Mouse (Mus musculus) hindbrain, embryonic 10.5 days (tissue): ENCODE results near the gene Hypk. TPM values are rescaled to one million over a fixed set of nuclear protein-coding genes. Genes with fewer than 3 reads are reported as not detected.

Experiments used
- DNase-seq: peaks from one replicate; pipeline ENCODE4 v3.0.0-alpha.2; 2017; ENCODE audit warnings: low spot score
- H3K27ac ChIP-seq: fragments of 300-500 bp; sonication (generic); 2 replicates; pipeline ENCODE4 v1.5.1; 2016; ENCODE audit warnings: mild to moderate bottlenecking, moderate library complexity
- H3K27me3 ChIP-seq: fragments of 300-500 bp; sonication (generic); 2 replicates; pipeline ENCODE4 v1.6.1; 2016; ENCODE audit warnings: mild to moderate bottlenecking; ENCODE audit not compliant: poor library complexity, insufficient read depth, severe bottlenecking
- H3K36me3 ChIP-seq: fragments of 300-500 bp; sonication (generic); 2 replicates; pipeline ENCODE4 v1.6.1; 2016; ENCODE audit warnings: mild to moderate bottlenecking, moderate library complexity
- H3K4me1 ChIP-seq: fragments of 300-500 bp; sonication (generic); replicated peaks from 2 replicates; pipeline ENCODE4 v1.6.1; 2016; ENCODE audit warnings: mild to moderate bottlenecking
- H3K4me3 ChIP-seq: fragments of 300-500 bp; sonication (generic); 2 replicates; pipeline ENCODE4 v1.5.1; 2016; ENCODE audit warnings: mild to moderate bottlenecking, moderate library complexity
- H3K9me3 ChIP-seq: fragments of 300-500 bp; sonication (generic); 2 replicates; pipeline ENCODE4 v1.6.1; 2016; ENCODE audit warnings: mild to moderate bottlenecking, moderate library complexity
- WGBS: fragments of 180-500 bp; shearing (Covaris S2); methylation state at CpG from one replicate; pipeline ENCODE4 v1.1.7; 2016; 5-methylcytosine and 5-hydroxymethylcytosine counted together
- polyA plus RNA-seq: library from polyadenylated mRNA; unstranded; fragments of >200 nt; fragmentation: Nextera tagmentation; extraction: Ambion mirVana; gene quantifications from 2 replicates; pipeline ENCODE4 v1.2.1, GENCODE M21; 2016

Hypk gene
- polyA plus RNA-seq, 1 experiment from 2014 or later = 135 TPM

GRCm38 (mm10) chr2:121439746-121440145 lies 13.3 kb upstream of the Hypk start:
- 81% methylated on average over 4 of the region's 4 CpGs for WGBS
- DNase-seq = no peak
- peaks cover 18% of the 10 kb centered on the region for H3K4me1 ChIP-seq
- H3K27ac ChIP-seq = no peak overlapping the region
- H3K27me3 ChIP-seq = peaks cover 35% of the 10 kb centered on the region
- peaks cover 51% of the 10 kb centered on the region for H3K36me3 ChIP-seq
- no peak overlapping the region for H3K4me3 ChIP-seq
- no peaks in the 10 kb centered on the region for H3K9me3 ChIP-seq

GRCm38 (mm10) chr2:121440834-121441605 lies 12.1 kb upstream of the Hypk start:
- DNase-seq = no peak
- Histone ChIP-seq H3K4me3 (no peak overlapping the region), H3K27me3 (peaks cover 35% of the 10 kb centered on the region), H3K27ac (no peak overlapping the region), H3K4me1 (peaks cover 18% of the 10 kb centered on the region), H3K36me3 (peaks cover 38% of the 10 kb centered on the region), H3K9me3 (no peaks in the 10 kb centered on the region)
- WGBS = 59% methylated on average over 5 of the region's 5 CpGs

- Histone ChIP-seq H3K9me3 (no peaks in the 10 kb centered on the region), H3K27me3 (peaks cover 35% of the 10 kb centered on the region), H3K4me3 (peak overlapping the region; percentile 51), H3K27ac (peak overlapping the region; percentile 62), H3K4me1 (peaks cover 18% of the 10 kb centered on the region), H3K36me3 (peaks cover 32% of the 10 kb centered on the region)
- no peak for DNase-seq
- WGBS = 8% methylated on average over 11 of the region's 11 CpGs
These were observed 11.3 kb upstream of the Hypk start for GRCm38 (mm10) chr2:121441800-121442199.

DNA sequence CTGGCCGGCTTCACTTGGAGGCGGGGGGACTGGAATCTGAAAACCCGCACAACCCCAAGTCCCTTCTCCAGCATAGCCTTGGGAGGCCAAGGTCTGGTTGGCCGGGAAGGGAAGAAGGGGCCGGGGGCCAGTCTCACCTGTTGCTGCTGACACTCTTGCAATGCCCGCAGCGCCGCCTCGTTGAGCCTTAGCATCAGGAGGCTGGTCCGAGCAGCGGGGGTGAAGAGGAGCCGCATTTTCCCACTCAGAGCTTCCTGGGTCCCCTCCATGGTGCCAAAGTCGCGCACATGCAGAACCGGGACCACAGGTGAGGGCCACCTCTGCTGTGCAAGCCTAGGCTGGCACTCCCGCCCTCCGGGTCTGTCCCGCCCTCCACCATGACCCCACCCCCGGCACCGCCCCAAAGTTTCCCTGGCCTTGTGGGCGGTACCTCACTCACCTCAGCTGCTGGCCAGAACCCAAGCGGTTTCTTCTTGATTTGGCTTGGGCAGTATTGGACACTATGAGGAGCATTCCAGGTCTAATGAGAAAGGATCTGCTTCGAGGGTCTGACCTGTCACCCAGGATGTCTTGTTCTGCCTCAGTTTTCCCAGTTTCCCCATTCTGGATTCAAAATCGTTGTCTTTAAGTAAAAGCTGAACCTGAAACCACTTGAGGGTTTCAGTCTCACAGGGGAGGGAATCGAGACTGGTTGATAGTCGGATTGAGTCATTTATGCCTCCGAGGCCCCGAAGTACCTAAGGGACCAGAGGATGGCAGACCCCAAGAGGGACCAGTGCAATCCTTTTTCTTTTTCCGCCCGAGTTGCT lies 10.6 kb upstream of the Hypk start:
- WGBS = 2% methylated on average over 30 of the region's 30 CpGs
- peak overlapping the region; percentile 62 for H3K27ac ChIP-seq

GRCm38 (mm10) chr2:121443068-121443349 lies 10.1 kb upstream of the Hypk start:
- peak overlapping the region; percentile 51 for H3K4me3 ChIP-seq
- WGBS = 22% methylated on average over 8 of the region's 8 CpGs
- H3K36me3 ChIP-seq = peaks cover 20% of the 10 kb centered on the region
- H3K9me3 ChIP-seq = no peaks in the 10 kb centered on the region
- H3K4me1 ChIP-seq = peaks cover 21% of the 10 kb centered on the region
- no peak overlapping the region for H3K27ac ChIP-seq
- DNase-seq = no peak
- peaks cover 35% of the 10 kb centered on the region for H3K27me3 ChIP-seq

More for the DNA sequence above, 10.6 kb upstream of the Hypk start:
- peaks cover 18% of the 10 kb centered on the region for H3K4me1 ChIP-seq
- peaks cover 35% of the 10 kb centered on the region for H3K27me3 ChIP-seq
- H3K36me3 ChIP-seq = peaks cover 25% of the 10 kb centered on the region
- peak overlapping the region; percentile 51 for H3K4me3 ChIP-seq
- H3K9me3 ChIP-seq = no peaks in the 10 kb centered on the region
- peak; percentile 53 for DNase-seq

DNA sequence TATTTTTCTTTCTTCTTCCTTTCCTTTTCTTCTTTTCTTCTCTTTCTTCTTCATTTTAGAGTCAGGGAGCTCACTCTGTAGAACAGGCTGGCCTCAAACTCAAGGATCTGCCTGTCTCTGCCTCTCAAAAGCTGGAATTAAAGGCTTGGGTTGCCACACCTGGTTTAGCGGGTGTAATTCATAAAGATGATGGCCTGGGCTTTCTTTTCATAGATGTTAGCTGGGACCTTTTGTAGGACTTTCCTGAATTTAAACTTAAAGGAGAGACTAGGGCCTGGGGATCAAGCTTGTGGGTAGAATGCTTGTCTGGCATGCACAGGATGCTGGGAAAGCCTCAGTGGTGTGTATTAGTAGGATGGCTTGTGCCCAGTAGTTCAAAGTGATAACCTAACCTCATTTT lies 8.9 kb upstream of the Hypk start, which contains the start of gene Ell3:
Gene Ell3, minus strand, starts transcription at position 101 of the 400 bp plus-strand sequence.
- peak within 1 kb of the TSS; percentile 51 for H3K4me3 ChIP-seq

GRCm38 (mm10) chr2:121445117-121445516 lies 8.0 kb upstream of the Hypk start:
- WGBS = 84% methylated on average over 3 of the region's 3 CpGs
- DNase-seq = no peak
- no peak overlapping the region for H3K4me3 ChIP-seq

More for the DNA sequence above, 8.9 kb upstream of the Hypk start, which contains the start of gene Ell3:
- H3K9me3 ChIP-seq = no peaks in the 10 kb centered on the region
- H3K27ac ChIP-seq = no peak within 1 kb of the TSS
- H3K4me1 ChIP-seq = peaks cover 28% of the 10 kb centered on the region
- peaks cover 35% of the 10 kb centered on the region for H3K27me3 ChIP-seq
- DNase-seq = no peak
- 86% methylated on average over 1 of the region's 1 CpGs for WGBS
- peaks cover 8% of the 10 kb centered on the region for H3K36me3 ChIP-seq

DNA sequence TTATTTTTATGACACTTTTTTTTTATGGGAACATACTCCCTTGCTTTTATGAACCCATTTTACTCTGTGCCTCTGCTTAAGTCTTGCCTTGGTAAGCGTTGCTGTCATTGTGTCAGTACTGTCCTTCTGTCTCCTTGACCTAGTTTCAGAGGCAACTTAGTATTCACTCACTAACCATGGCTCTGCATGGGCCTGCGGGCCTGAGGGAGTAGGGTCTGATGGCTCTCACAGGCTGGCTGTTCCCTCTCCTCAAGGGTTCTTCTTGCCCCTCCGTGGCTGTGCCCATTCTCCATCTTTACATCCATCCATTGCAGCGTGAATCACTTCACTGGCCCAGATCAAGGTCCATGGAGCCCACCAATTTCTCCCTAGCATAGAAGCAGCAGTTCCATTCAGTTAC lies 6.6 kb upstream of the Hypk start:
- Histone ChIP-seq H3K9me3 (no peaks in the 10 kb centered on the region), H3K27ac (no peak overlapping the region), H3K4me1 (peaks cover 46% of the 10 kb centered on the region), H3K4me3 (no peak overlapping the region), H3K27me3 (peaks cover 20% of the 10 kb centered on the region), H3K36me3 (peaks cover 7% of the 10 kb centered on the region)
- WGBS = 79% methylated on average over 4 of the region's 4 CpGs
- no peak for DNase-seq

More at GRCm38 (mm10) chr2:121445117-121445516, 8.0 kb upstream of the Hypk start:
- Histone ChIP-seq H3K36me3 (no peaks in the 10 kb centered on the region), H3K27ac (no peak overlapping the region), H3K27me3 (peaks cover 30% of the 10 kb centered on the region), H3K4me1 (peaks cover 33% of the 10 kb centered on the region), H3K9me3 (no peaks in the 10 kb centered on the region)

DNA sequence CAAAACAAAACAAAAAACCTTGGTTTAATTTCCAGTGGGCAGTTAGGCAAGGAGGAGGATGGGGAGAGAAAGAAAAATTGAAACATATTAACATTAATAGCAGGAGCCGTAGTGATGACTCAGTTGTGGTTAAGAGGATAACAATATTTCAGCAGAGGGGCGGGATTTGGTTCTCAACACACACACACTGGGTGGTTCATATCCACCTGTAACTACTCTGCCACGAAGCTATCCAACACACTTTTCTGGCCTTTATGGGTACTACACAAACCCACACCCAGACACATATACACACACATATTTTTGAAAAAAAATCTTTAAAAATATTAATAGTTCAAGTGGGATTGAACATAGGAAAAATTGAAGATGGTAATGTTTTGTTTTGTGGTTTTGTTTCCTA lies 6.1 kb upstream of the Hypk start:
- Histone ChIP-seq H3K27me3 (peaks cover 15% of the 10 kb centered on the region), H3K4me1 (peaks cover 42% of the 10 kb centered on the region), H3K36me3 (peaks cover 10% of the 10 kb centered on the region), H3K27ac (no peak overlapping the region), H3K4me3 (no peak overlapping the region), H3K9me3 (no peaks in the 10 kb centered on the region)
- no peak for DNase-seq
- 86% methylated on average over 3 of the region's 3 CpGs for WGBS

DNA sequence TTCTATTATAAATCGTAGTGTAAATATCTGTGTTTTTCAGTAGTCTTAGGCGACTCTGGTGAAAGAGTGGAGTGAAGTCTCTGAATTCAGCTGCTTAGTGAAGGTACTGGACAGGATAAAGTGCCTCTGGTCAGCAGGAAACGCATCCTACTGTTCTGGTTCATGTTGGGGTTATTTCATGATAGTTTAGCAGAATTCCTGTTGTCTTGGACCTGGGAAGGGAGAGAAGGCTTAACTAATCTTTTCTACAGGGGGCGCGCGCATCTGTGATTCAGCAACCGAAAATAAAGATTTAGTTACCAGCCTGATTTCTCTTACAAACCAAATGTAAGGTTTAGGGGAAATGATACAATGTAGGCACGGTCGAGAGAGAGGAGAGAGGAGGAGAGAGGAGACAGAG lies 5.0 kb upstream of the Hypk start:
- DNase-seq = no peak
- Histone ChIP-seq H3K9me3 (no peaks in the 10 kb centered on the region), H3K4me1 (peaks cover 38% of the 10 kb centered on the region), H3K4me3 (peak overlapping the region; percentile 99), H3K27ac (peak overlapping the region; percentile 97), H3K36me3 (peaks cover 21% of the 10 kb centered on the region), H3K27me3 (peaks cover 3% of the 10 kb centered on the region)
- 15% methylated on average over 9 of the region's 9 CpGs for WGBS

DNA sequence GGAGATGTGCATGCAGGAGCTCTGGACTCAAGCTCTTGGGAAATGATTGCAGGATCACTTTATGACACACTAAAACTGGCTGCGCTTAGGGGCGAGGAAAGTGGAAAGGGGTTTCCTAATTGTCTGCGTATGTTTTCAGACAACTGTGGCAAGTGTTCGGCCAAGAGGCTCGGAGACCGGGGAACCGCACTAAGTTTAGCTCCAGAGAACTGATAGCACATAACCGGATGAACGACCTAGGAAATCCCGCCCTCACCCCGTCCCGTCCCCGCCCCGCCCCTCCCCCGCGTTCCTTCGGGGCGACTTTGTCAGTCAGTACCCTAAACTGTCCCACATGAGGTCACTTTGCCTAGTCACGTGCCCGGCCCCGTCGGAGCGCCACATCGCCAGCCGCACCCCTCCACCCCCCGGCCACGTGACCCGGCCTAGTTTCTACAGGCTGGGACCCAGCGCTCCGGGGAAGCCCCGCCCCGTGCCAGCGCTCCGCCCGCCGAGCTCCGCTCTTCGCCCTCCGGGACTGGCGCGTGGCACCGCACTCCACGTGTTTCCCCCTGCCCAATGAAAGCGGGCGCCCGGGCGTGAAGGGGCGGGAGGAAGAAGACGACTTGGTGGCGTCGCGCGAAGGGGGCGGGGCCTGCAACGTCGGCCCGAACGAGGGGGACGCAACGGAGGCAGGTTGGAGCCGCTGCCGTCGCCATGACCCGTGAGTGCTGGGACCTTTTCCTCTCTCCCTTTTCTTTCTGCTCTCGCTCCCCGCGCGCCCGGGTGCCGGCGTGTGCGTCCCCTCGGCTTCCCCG lies 4.2 kb upstream of the Hypk start, which contains the start of gene Serf2:
Gene Serf2, plus strand, starts transcription at position 457 of the 797 bp plus-strand sequence.
- WGBS = under 1% methylated on average over 74 of the region's 74 CpGs
- H3K9me3 ChIP-seq = no peaks in the 10 kb centered on the region
- peaks cover 29% of the 10 kb centered on the region for H3K36me3 ChIP-seq
- H3K27ac ChIP-seq = peak within 1 kb of the TSS; percentile 97
- DNase-seq = peak; percentile 100
- H3K4me3 ChIP-seq = peak within 1 kb of the TSS; percentile 99
- no peaks in the 10 kb centered on the region for H3K27me3 ChIP-seq
- peaks cover 35% of the 10 kb centered on the region for H3K4me1 ChIP-seq

DNA sequence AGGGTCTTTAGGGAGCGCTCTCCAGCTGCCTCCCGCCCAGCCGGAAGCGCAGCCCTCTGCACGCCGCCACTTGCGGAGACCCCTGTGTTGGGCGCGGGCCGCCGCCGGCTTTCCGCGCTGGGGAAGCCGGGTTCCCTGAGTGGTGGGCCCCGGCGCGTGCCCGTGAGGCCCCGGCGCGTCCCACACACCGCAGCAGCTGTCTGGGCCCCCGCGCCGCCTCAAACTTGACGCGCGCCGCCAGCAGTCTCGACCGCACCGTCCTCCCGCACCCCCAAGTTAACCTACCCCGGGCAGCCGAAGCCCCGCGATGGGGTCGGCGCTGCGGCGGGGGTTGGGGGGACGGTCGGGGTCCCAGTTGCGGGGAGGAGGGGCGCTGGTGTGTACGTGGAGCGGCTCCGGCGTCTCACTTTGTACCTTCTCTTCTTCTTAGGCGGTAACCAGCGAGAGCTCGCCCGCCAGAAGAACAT lies 3.5 kb upstream of the Hypk start:
- DNase-seq = peak; percentile 50
- under 1% methylated on average over 54 of the region's 54 CpGs for WGBS
- peaks cover 35% of the 10 kb centered on the region for H3K4me1 ChIP-seq
- peaks cover 36% of the 10 kb centered on the region for H3K36me3 ChIP-seq
- H3K27ac ChIP-seq = peak overlapping the region; percentile 97
- H3K27me3 ChIP-seq = no peaks in the 10 kb centered on the region
- no peaks in the 10 kb centered on the region for H3K9me3 ChIP-seq
- H3K4me3 ChIP-seq = peak overlapping the region; percentile 99
